8 mouse cellular contexts compared by ENCODE assay signal in the genomic region with DNA sequence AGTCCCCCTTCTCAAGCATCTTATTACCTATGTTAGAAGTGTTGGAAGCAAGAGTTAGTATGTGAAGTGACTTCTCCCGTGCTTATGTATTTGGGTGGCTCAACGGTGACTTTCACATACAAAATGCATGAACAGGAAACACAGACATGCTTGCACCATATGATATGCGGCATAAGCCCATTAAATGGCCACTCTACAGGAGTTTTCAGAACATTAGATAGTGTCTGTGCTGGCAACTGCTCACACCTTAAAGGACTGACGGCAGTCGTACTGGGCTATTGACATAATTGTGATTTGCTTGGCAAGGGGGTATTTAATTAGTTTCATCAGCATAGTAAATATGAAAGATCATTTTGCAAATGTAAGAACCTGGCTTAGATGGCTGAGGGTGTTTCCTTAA. TPM values are rescaled to one million over a fixed set of nuclear protein-coding genes. Genes with fewer than 3 reads are reported as not detected.
DNase-seq lines count a peak whose midpoint lies in the region; ATAC-seq and TF ChIP-seq lines count a peak whose summit lies in the region.

No protein-coding gene starts in this region.

- peaks cover 17% of the 10 kb centered on the region for H3K4me1 ChIP-seq in kidney, embryonic 15.5 days
- H3K4me1 ChIP-seq in embryonic fibroblast, embryonic 13.5 days (ENCODE audit: control insufficient read depth, insufficient read depth, low read length): peaks cover 3% of the 10 kb centered on the region; the same call in 1 of the 2 replicates
- peaks cover 11% of the 10 kb centered on the region; the same call in 1 of the 2 replicates for H3K4me1 ChIP-seq in intestine, embryonic 15.5 days (replicated peaks)
- peaks cover 9% of the 10 kb centered on the region for H3K4me1 ChIP-seq in midbrain, embryonic 16.5 days (ENCODE audit: control insufficient read depth, insufficient read depth, low read length)

- no peak overlapping the region for H3K27ac ChIP-seq in kidney, embryonic 15.5 days
- no peak overlapping the region for H3K27ac ChIP-seq in embryonic fibroblast, embryonic 13.5 days (ENCODE audit: insufficient read depth, low read length)
- no peak overlapping the region for H3K27ac ChIP-seq in intestine, embryonic 15.5 days
- no peak overlapping the region for H3K27ac ChIP-seq in midbrain, embryonic 16.5 days (ENCODE audit: low read length)

- H3K4me2 ChIP-seq in kidney, embryonic 15.5 days: peak overlapping the region; percentile 91
- H3K4me2 ChIP-seq in intestine, embryonic 15.5 days (replicated peaks): peak overlapping the region; percentile 95
- H3K4me2 ChIP-seq in midbrain, embryonic 16.5 days (ENCODE audit: low read length): peak overlapping the region; percentile 98

- 57% methylated on average over 5 of the region's 5 CpGs for WGBS in kidney, embryonic 15.5 days
- 48% methylated on average over 5 of the region's 5 CpGs for WGBS in intestine, embryonic 15.5 days
- 49% methylated on average over 5 of the region's 5 CpGs for WGBS in midbrain, embryonic 16.5 days

- ATAC-seq in kidney, embryonic 15.5 days (replicated peaks; ENCODE audit: low FRiP score): no peak
- ATAC-seq in intestine, embryonic 15.5 days: no peak
- ATAC-seq in midbrain, embryonic 16.5 days: no peak

- no peak overlapping the region for H3K9ac ChIP-seq in kidney, embryonic 15.5 days
- H3K9ac ChIP-seq in intestine, embryonic 15.5 days: no peak overlapping the region
- no peak overlapping the region for H3K9ac ChIP-seq in midbrain, embryonic 16.5 days (ENCODE audit: low read depth, low read length)

- TF ChIP-seq CTCF in embryonic fibroblast, embryonic 13.5 days (IDR thresholded peaks at IDR 0.05; ENCODE audit: borderline replicate concordance, insufficient read depth, low read length): no peak

- no peak for TF ChIP-seq POLR2A in embryonic fibroblast, embryonic 13.5 days (IDR thresholded peaks at IDR 0.05; ENCODE audit: low read depth, low read length)

- no peaks in the 10 kb centered on the region for H3K36me3 ChIP-seq in kidney, embryonic 15.5 days
- no peaks in the 10 kb centered on the region for H3K36me3 ChIP-seq in intestine, embryonic 15.5 days
- H3K36me3 ChIP-seq in midbrain, embryonic 16.5 days (ENCODE audit: control insufficient read depth, insufficient read depth, low read length): no peaks in the 10 kb centered on the region

- H3K4me3 ChIP-seq in kidney, embryonic 15.5 days (replicated peaks): peak overlapping the region; percentile 77
- H3K4me3 ChIP-seq in embryonic fibroblast, embryonic 13.5 days (ENCODE audit: insufficient read depth, low read length): peak overlapping the region; percentile 42
- peak overlapping the region; percentile 86; the same call in 1 of the 2 replicates for H3K4me3 ChIP-seq in intestine, embryonic 15.5 days (replicated peaks)
- peak overlapping the region; percentile 64; the same call in 1 of the 2 replicates for H3K4me3 ChIP-seq in midbrain, embryonic 16.5 days (ENCODE audit: low read depth, low read length)

- no peaks in the 10 kb centered on the region for H3K9me3 ChIP-seq in kidney, embryonic 15.5 days (replicated peaks)
- no peaks in the 10 kb centered on the region for H3K9me3 ChIP-seq in intestine, embryonic 15.5 days
- H3K9me3 ChIP-seq in midbrain, embryonic 16.5 days (replicated peaks; ENCODE audit: control insufficient read depth, low read length, poor library complexity, severe bottlenecking): no peaks in the 10 kb centered on the region

- no peak for DNase-seq in kidney, adult 11 months
- DNase-seq in spleen, postnatal 36 days (ENCODE audit: low spot score in 2 of 2): no peak
- no peak for DNase-seq in layer of hippocampus, postnatal 14 days (ENCODE audit: low spot score in 2 of 2)
- no peak for DNase-seq in right cerebral cortex, postnatal 36 days (ENCODE audit: low spot score in 2 of 2)

- peaks cover 31% of the 10 kb centered on the region for H3K27me3 ChIP-seq in kidney, embryonic 15.5 days
- H3K27me3 ChIP-seq in intestine, embryonic 15.5 days (replicated peaks): no peaks in the 10 kb centered on the region
- peaks cover 4% of the 10 kb centered on the region for H3K27me3 ChIP-seq in midbrain, embryonic 16.5 days (ENCODE audit: control insufficient read depth, insufficient read depth, low read depth, low read length)

RNA-seq across cellular contexts. Expression of gene Slc4a4, which starts 0.7 kb away (rescaled TPM):
- polyA plus RNA-seq in kidney, embryonic 15.5 days (2015; fragmentation: Nextera tagmentation; extraction: Ambion mirVana): 8.1 and 8.4 TPM in 2 replicates
- 6.2 and 6.6 TPM in 2 replicates for polyA plus RNA-seq in embryonic fibroblast, embryonic 13.5 days (2011; ENCODE audit: insufficient read length, low read depth, missing spikeins)
- polyA plus RNA-seq in intestine, embryonic 15.5 days (2015; fragmentation: Nextera tagmentation; extraction: Ambion mirVana): 4.6 and 4.7 TPM in 2 replicates
- 5.7 and 8.3 TPM in 2 replicates for polyA plus RNA-seq in midbrain, embryonic 16.5 days (2015; fragmentation: Nextera tagmentation; extraction: Ambion mirVana)
- 100 to 1,000 TPM; 154 to 169 TPM for total RNA-seq in layer of hippocampus, postnatal 14 days (2021)
